Mouse (Mus musculus) gastrocnemius, postnatal 36 days (tissue): Measurements from ENCODE around the gene Ffar1. TPM values are rescaled to one million over a fixed set of nuclear protein-coding genes. Genes with fewer than 3 reads are reported as not detected.
A peak's percentile ranks its signal among the peaks of the same experiment; 100 is the strongest.

Experiments
- DNase-seq, 2 experiments: peaks; one replicate each; pipeline ENCODE4 v3.0.0; 2022
- intact Hi-C: fragments of 180-260 bp; cut with DNase I; formaldehyde crosslinking; loops from one replicate; pipeline ENCODE4 v1.15.1; 2025
- long read RNA-seq, 2 experiments: library from polyadenylated mRNA; stranded (forward); transcript quantifications; one replicate each; pipeline ENCODE4 v2.0.0; 2021
- total RNA-seq, 2 experiments: library from RNA; stranded (reverse); gene quantifications; 2 replicates each; pipeline ENCODE4 v1.2.3; 2021

Ffar1 gene
- total RNA-seq = not detected
- long read RNA-seq, experiment 1 = 0 reads
- long read RNA-seq, experiment 2 = 0 reads

DNA sequence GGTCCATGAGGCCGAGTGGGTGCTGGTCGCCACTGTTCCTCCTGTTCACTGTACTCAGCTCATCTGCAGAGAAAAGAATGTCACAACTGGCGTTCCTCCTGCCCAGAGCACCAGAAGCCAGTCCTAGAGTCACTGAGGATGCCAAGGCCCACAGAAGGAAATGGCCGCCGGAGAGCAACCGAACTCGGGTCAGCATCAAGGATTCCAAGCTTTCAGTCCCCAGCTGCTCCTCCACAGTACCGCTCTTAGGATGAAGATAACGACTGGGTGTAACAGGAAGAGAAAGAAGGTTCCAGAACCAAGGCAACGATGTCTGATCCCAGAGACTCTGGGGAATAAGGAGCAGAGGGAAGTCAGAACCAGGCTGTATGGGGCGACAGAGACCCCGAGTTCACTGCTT is at the start of gene Ffar1:
Ffar1 (minus strand) TSS at position 101 of the 400 bp plus-strand sequence.
- DNase-seq = no peak
- intact Hi-C loops = loop anchor here (5.0 kb wide), 2 partner anchors 79 to 269 kb away; no protein-coding TSS in a partner anchor

DNA sequence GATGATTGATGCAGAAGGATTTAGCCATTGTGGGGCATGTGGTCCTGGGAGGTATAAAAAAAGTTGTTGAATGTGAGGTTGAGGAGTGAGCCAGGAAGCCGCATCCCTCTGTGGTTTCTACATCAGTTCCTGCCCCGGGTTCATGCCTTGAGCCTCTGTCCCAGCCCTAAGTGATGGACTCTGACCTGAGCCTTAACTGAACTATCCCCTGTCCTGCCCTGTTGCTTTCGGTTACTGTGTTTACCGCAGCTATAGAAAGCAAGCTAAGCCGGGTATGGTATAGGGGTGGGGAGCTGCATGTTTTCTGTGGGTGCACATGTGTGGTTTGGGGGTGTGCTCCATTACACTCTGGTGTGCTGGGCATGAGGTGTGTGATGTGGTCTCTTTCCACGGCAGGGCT is 48.4 kb upstream of the Ffar1 start:
- DNase-seq = no peak
- intact Hi-C loops = no loop called here

DNA sequence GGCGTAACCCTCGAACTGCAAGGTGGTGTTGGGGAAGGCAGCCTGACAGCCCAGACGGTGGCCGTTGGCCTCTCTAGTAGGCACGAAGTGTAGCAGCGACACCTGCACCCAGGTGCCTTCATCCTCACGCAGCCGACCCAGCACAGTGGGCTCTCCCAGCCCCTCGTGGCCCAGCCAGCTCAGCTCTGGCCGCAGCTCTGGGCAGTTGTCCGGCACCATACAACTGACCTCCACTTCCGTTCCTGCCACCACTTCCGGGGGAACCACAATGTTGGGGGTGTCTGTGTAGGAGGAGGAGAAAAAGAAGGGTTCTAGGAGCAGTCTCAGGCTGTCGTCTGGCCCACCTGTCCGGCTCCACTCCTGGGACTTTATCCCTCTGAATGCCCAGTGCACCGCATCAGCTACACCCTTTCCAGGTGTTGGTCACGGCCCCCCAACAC is 47.6 kb upstream of the Ffar1 start:
- DNase-seq = no peak
- intact Hi-C loops = no loop called here

DNA sequence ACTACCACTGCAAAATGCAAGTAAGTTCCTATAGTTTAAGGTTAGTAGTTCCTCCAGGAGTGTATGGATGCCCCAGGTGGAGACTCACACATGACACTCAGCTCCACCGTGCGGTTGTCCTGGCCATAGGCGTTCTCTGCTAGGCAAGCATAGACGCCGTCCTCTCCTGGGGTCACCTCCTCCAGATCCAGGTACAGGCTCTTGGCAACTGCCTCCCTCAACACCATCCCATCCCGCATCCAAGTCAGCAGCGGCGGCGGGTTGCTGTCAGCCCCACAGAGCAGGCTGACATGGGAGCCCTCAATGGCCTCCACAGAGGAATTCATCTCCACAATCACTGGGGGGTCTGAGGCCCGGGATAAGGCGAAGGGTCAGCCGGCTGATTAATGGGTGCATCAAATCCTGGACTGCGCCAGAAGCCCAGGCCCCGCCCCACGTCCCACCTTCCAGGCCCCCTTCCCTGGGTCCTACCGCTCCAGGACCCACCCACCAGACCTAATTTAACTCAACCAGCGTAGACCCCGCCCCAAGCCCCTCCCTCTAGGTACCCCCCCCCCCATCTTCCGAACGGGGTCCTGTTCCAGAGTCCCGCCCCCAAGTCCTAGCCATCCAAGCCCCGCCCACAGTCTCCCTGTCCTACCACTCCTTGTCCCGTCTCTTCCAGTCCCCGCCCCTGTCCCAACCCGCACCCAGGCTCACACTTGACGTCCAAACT is 47.1 kb upstream of the Ffar1 start:
- no peak for DNase-seq

DNA sequence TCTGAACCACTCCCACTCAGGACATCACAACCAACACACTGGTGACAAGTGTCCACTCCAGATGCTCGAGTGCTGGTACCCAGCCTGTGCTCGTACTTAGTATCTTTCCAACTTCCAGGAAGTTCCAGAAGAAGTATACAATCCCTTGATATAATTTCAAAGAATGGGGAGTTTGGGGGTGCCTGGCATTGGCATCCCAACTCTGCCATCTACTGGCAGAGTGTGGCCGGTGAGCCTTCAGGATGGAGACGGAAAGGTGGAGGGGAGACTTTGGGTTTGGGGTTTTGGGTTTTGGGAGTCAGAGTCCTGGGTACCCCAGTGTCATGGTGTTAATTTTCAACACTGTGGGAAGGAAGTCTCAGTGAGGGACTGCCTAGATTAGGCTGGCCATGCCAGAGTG is 42.7 kb upstream of the Ffar1 start:
- DNase-seq = no peak
- intact Hi-C loops = no loop called here

More for the DNA sequence above, 47.1 kb upstream of the Ffar1 start:
- intact Hi-C loops = no loop called here

DNA sequence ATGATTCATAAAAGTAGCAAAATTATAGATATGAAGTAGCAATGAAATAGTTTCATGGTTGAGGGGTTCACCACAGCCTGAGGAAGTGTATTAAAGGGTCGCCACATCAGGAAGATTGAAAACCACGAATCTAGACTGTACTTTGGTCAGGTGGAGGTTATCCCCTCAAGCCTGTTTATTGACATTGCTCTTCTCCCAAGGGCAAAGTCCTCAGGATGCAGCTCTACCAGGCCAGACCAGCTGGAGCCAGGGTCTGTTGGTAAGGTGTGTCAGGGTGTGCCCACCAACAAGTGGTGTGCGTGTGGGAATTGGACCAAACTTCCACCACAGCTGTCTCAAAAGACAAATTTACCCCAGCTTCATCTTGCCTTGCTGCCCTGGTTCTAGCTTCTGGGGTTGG is 33.9 kb upstream of the Ffar1 start:
- intact Hi-C loops = no loop called here

DNA sequence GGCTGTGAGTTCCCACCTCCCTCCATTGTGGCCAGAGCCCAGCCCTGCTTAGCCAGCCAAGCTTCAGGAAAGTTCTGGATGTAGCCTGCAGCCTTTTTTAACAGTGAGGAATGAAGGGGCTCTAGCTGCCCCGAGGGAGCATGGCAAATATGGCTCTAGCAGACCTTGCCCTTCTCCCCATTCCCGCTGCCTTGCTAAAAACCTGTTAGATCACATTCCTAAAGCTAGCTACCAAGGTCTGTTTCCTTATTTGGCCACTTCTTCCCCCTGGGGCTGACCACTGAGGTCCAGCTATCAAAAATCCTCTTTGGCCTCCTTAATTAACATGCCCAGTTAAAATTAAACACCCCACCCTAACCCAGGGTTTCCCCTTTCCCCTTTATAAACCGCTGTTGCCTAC is 31.2 kb upstream of the Ffar1 start:
- DNase-seq = no peak
- intact Hi-C loops = no loop called here

More for the DNA sequence above, 33.9 kb upstream of the Ffar1 start:
- no peak for DNase-seq

DNA sequence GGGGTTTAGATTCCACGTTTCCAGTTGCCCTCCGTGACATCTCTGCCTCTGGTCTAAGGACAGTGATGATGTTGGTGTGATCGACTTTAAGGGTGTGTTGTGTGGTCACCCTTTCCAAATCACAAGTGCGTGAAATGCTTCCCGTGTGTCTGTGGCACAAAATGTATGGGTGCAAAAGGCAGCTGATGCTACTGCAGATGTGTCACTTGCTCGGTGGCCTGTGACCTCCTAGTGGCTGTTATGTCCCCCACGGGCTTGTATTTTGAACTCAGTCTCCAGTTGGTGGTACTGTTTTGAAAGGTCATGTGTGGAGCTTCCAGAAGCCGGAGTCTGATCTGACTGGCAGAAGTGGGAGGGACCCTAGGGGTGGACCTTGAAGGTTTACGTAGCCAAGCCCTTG is 30.4 kb upstream of the Ffar1 start:
- intact Hi-C loops = no loop called here
- no peak for DNase-seq

DNA sequence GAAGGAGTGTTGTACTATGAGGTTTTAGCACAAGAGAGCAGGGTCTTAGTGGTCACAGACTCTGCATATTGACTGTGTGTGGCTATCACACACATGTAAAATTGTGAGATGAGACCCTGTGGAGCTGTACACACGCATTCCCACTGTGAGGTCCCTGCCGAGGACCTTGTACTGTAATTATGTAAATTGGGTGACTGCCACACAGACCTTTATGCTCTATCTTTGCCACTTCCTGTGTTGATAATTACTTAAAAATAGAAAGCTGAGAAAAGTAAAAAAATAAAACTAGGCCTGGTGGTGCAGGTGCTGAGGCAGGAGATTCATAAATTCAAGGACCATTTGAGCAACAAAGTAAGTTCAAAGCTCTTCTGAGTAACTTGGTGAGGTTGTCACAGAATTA is 29.3 kb upstream of the Ffar1 start:
- intact Hi-C loops = no loop called here
- DNase-seq = no peak

DNA sequence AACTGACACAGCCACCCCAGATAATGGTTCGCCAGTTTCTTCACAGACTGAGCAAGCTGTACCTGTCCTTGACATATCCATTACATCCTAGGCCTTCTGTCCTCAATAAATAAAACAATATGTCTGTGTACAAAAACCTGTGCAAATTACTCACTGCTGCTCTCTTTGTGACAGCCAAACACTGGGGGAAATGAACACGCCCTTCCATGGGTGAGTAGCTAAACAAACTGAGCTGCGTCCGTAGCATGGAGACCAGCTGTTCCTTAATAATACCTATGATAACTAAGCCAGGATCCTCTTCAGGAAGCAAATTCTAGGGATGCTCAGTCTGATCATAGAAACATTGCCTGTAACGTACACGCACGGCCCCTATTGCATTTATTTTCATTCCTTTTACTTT is 27.4 kb upstream of the Ffar1 start:
- intact Hi-C loops = no loop called here
- DNase-seq = no peak

DNA sequence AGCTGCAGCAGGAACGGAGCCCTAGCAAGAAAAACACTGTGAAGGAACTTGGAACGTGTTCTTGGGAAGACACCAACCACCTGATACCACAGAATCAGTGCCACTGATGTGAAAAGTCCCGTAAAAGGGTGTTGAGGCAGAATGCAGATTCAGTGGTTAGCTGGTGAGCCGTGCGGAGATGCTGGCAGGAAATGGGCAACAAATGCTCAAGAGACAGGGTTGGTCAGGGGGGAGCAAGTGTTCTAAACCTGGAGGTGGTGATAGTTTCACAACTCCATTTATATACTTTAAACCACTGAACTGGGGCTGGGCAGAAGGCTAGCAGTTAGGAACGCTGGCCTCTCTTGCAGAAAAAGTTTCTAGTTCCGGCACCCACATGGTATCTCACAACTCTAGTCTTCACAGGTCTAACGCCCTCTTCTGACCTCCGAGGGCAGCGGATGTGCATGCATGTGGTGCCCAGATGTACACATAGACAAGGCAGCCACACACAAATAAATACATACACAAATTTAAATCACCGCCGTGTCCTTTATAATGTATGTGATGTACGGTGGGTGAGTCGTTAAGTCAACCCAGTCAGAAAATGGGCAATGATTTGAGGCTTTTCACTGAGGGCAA is 26.3 kb upstream of the Ffar1 start:
- DNase-seq = no peak
- intact Hi-C loops = no loop called here

DNA sequence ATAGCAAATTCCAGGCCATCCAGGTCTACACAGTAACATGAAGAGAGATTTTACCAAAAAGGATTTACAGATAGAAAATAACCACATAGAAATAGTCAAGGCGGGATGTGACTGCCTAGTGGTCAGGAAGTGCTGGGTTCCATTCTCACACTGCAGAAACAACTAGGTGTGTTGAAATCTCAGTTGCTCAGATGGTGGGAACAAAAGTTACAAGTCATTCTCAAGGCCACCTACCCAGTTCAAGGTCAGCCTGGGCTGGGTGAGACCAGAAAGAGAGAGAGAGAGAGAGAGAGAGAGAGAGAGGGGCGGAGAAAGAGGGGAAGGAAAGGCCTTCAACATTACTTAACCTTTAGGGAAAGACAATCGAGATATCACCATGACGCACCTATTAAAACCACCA is 25.5 kb upstream of the Ffar1 start:
- DNase-seq = no peak
- intact Hi-C loops = no loop called here

DNA sequence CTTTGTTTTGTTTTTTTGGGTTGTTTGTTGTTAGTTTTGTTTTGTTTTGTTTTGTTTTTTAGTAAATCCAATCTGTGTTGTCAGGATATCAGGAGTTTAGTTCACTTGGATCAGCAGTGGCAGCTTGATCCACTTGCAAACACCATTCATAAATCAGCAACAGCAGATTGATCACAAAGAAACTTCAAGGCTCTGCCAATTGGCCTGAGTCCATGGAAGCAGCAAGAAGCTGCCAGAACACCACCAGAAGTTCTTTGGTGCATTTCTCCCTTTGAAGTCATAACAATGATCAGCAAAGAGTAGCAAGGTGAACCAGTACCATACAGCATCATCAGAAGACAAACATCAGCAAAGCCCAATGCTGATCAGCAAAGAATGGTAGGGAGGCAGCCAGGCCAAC is 22.7 kb upstream of the Ffar1 start:
- no peak for DNase-seq
- intact Hi-C loops = no loop called here

DNA sequence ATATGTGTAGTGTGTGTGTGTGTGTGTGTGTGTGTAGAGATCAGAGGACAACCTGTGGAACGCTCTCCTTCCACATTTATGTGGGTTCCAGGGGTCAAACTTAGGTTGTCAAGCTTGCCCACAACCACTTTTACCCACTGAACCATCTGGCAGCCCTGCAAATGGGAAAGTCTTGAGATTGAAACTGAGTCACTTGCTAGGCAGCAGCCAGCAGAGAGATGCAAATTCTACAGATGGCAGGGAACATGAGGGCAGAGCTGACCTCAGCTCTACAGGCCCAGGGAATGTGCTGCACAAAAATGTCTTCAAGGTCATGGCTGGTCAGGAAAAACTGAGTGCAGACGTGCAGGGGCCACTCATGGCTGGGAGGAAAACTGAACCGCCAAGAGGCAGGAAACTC is 20.0 kb upstream of the Ffar1 start:
- no peak for DNase-seq
- intact Hi-C loops = no loop called here

DNA sequence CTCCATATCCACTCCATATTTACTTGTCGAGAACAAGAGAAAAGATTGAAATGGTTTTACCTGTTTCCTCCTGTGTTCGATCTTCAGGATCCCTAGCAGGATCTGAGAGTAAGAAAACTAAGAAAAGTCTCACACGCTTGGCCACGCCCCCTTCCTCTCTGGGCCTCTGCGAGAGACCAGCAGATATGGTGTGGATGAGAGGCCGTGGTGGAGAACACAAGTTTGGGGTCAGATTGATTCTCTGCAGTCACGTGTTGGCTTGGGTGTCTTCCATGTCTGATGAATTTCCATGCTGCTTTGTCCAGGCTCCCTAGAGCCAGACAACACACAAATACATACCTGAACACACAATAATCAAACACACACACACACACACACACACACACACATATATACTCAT is 18.8 kb upstream of the Ffar1 start, which contains the start of gene Cd22:
Cd22 (minus strand) TSS at position 167 of the 400 bp plus-strand sequence.
- DNase-seq = no peak
- intact Hi-C loops = no loop called here

DNA sequence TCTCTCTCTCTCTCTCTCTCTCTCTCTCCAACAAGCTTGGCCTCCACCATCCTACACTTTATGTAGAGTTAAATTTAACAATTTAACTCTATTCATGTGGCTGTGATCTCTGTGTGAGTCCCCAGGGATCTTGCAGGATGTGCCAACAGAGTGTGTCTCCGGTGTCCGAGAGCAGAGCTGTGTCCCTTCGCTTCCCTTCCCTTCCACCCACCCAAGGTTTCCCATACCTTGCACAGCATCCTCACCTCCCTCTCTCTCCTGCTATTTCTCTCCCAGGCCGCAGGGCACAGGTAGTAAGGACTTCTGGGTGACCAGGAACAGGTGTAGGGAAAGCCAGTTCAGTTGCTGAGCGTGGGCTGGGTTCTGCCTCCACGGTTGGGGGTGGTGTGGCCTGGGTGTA is 17.6 kb upstream of the Ffar1 start:
- DNase-seq = no peak
- intact Hi-C loops = no loop called here

DNA sequence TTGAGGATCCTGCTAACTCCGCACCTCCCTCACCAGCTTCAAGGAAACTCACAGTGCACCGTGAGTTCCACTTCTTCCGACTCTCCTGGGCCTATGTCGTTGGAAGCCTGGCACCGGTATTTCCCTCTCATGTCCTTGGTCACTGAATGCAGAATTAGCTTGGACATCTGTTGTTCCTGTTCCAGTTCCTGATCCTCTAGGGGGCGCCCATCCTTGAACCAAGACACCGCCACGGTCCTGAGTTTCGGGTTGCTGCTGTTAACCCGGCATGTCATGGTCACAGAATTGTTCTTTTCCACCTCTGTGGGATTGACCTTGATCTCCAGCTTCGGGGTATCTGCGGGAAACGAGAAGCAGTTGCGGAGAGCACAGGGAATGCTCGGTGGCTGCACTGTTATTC is 11.7 kb upstream of the Ffar1 start:
- peak; percentile 36 to 67 for DNase-seq
- intact Hi-C loops = loop anchor here (5.0 kb wide), 1 partner anchor 99 kb away; the partner anchor contains the start of genes Fam187b and Lsr

DNA sequence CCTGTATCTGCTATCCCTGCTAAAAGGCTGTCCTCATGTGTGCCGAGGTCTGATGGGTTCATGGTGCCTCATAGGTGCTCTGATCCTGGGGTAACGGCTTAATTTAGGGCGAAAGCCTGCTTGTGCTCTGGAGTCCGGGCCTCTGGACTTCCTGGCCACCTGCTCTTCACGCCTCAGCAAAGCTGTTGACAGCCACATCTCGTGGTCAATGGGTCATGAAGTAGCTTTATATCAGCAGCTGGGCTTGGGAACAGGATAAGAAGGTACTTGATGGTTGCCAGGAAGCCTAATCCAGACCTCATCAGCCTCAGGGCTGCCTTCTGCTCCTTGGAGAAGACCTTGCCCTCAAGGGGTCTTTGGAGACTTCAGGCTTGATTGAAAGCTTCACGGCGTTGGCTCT is 2.0 kb upstream of the Ffar1 start:
- intact Hi-C loops = loop anchor here (5.0 kb wide), 2 partner anchors 81 to 271 kb away; no protein-coding TSS in a partner anchor
- no peak for DNase-seq

DNA sequence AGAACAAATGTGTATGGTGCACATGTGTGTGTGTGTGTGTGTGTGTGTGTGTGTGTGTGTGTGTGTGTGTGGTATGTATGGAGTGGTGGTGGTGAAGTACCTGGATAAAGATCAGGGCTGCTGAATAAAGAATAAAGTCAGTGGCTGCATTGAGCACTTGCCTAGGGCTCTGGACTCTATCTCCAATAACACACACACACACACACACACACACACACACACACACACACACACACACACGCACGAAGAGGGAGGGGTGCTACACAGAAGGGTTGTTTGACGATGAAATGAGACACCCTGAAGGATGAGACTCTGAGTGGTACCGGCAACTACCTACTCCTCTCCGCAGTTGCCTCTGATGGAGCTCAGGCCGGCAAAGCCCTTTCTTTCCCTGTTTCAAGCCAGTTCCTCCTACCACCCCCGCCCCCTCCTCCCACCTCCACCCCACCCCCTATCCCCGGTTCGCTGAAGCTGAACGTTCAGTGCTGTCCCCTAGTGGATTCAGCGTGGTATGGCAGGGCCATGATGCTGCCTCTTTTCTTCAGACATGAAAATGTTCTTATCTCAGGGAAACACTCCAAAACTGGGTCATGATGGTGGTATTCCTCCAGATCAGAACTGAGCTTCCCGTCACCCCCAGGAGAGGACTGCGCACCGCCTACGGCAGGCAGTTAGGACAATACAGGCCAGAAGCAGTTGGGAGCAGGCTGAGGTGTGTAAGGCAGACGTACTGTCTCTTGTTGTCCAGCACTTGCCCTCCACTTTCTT is 1.5 kb downstream of the Ffar1 start:
- no peak for DNase-seq
- intact Hi-C loops = loop anchor here (5.0 kb wide), 2 partner anchors 78 to 268 kb away; no protein-coding TSS in a partner anchor

DNA sequence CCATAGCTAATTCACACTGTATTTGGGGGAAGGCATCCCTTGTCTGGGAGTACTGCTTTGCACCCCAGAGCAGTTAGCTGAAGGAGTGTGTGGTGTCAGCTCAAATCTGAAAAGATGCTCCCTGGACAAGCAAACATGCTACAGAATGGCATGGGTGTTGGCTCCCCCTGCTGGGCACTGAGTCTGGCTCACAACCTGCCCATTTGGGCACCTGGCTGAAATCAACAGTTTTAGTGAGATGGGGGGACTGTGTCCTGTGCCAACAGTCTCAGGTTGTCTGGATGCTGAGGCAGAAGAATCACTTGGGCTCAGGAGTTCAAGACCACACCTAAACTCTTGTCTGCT is 2.1 kb downstream of the Ffar1 start:
- peak; percentile 24 for DNase-seq
- intact Hi-C loops = no loop called here

DNA sequence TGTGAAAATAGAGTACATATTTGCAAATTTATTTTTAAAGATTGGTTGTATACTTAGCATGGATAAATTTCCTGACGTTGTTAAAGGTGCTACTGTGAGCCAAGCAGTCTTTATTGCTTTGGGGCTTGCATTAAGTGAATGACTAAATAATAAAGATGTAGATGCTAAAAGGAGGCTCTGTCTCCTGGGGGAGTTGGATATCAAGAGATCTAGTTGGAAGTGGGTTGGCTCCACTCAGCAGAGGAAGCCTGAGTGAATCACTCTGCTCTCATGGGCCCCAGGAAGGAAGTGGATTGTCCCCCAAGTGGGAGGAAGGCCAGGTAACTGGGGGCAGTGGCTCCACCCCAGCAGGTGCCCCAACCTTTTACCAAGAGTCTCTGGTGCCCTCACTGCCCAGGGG is 3.6 kb downstream of the Ffar1 start:
- intact Hi-C loops = no loop called here
- no peak for DNase-seq
